Mouse (Mus musculus) ES-Bruce4 (cell line): Measurements from ENCODE around the gene Myo10.

Source experiments
- CTCF ChIP-seq: IDR thresholded peaks from one replicate; pipeline ENCODE4 v1.8.1; 2011; ENCODE audit warnings: low read depth, low read length
- EP300 ChIP-seq: IDR thresholded peaks from 2 replicates; pipeline ENCODE4 v1.6.1; 2011; ENCODE audit warnings: low read depth, low read length; ENCODE audit not compliant: insufficient read depth
- POLR2A ChIP-seq: IDR thresholded peaks from one replicate; pipeline ENCODE4 v1.8.1; 2011; ENCODE audit warnings: low read length; ENCODE audit not compliant: insufficient read depth

DNA sequence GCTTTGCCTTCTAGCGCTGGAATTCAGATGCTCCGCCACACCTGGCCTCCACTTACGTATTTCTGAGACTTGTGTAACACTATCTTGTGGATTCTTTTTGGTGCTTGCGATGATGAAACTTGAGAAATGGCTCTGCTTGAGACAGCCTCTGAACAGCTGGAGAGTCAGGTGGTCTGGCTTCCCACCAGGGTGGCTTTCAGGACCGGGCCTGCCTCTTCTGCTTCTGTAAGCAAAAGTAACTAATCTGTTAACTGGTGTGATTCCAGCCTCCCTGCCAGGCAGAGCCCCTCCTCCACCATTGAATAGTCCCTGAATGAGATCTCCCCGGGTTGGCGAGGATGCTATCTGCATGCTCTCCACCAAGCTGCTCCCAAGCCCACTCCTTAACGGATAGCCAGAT is 140.0 kb downstream of the Myo10 start:
- TF ChIP-seq CTCF = no peak
- TF ChIP-seq POLR2A = no peak
- peak; percentile 98 for TF ChIP-seq EP300
